Mouse (Mus musculus) midbrain, postnatal 0 days (tissue): ENCODE measurements around the gene Hectd3. TPM values are rescaled to one million over a fixed set of nuclear protein-coding genes. Genes with fewer than 3 reads are reported as not detected.

Experiments used
- ATAC-seq: fragments of 200-750 bp; cut with Nextera tagmentation; 2 replicates; pipeline ENCODE4 v1.8.0; 2017; ENCODE audit warnings: moderate number of reproducible peaks, mild to moderate bottlenecking, moderate TSS enrichment, moderate library complexity; ENCODE audit not compliant: low FRiP score
- DNase-seq: peaks from one replicate; pipeline ENCODE4 v3.0.0-alpha.2; 2015; ENCODE audit warnings: low spot score
- H3K27ac ChIP-seq: fragments of 300-500 bp; sonication (generic); 2 replicates; pipeline ENCODE4 v1.5.1; 2014; ENCODE audit warnings: low read depth, mild to moderate bottlenecking, low read length, mixed read lengths
- H3K27me3 ChIP-seq: fragments of 300-500 bp; sonication (generic); 2 replicates; pipeline ENCODE4 v1.6.1; 2014; ENCODE audit warnings: low read length, control low read depth, mixed read lengths; ENCODE audit not compliant: insufficient read depth
- H3K36me3 ChIP-seq: fragments of 300-500 bp; sonication (generic); 2 replicates; pipeline ENCODE4 v1.6.1; 2014; ENCODE audit warnings: low read length, control low read depth, mixed read lengths; ENCODE audit not compliant: insufficient read depth
- H3K4me1 ChIP-seq: fragments of 300-500 bp; sonication (generic); 2 replicates; pipeline ENCODE4 v1.6.1; 2014; ENCODE audit warnings: mild to moderate bottlenecking, control low read depth, antibody characterized with exemption, low read length, mixed read lengths; ENCODE audit not compliant: insufficient read depth
- H3K4me2 ChIP-seq: fragments of 300-500 bp; sonication (generic); 2 replicates; pipeline ENCODE4 v1.6.1; 2014; ENCODE audit warnings: low read depth, mild to moderate bottlenecking, low read length, mixed read lengths; ENCODE audit not compliant: poor library complexity, severe bottlenecking
- H3K4me3 ChIP-seq: fragments of 300-500 bp; sonication (generic); 2 replicates; pipeline ENCODE4 v1.5.1; 2014; ENCODE audit warnings: low read depth, mild to moderate bottlenecking, low read length, moderate library complexity
- H3K9ac ChIP-seq: fragments of 300-500 bp; sonication (generic); replicated peaks from 2 replicates; pipeline ENCODE4 v1.6.1; 2014; ENCODE audit warnings: mild to moderate bottlenecking, low read length, moderate library complexity, mixed read lengths; ENCODE audit not compliant: poor library complexity, severe bottlenecking
- H3K9me3 ChIP-seq: fragments of 300-500 bp; sonication (generic); 2 replicates; pipeline ENCODE4 v1.6.1; 2016; ENCODE audit warnings: low read length, control low read depth
- CTCF ChIP-seq: IDR thresholded peaks from 2 replicates; pipeline ENCODE4 v1.5.1; 2016; ENCODE audit warnings: antibody characterized with exemption, mild to moderate bottlenecking
- WGBS: fragments of 180-500 bp; shearing (Covaris S2); extraction: QIAGEN DNeasy Blood & Tissue Kit; methylation state at CpG from one replicate; pipeline ENCODE4 v1.1.7; 2014; 5-methylcytosine and 5-hydroxymethylcytosine counted together
- polyA plus RNA-seq: library from polyadenylated mRNA; unstranded; fragments of >200 nt; fragmentation: Nextera tagmentation; extraction: Ambion mirVana; gene quantifications from 2 replicates; pipeline ENCODE4 v1.2.1, GENCODE M21; 2015
- total RNA-seq: library from RNA; depleted of rRNA; stranded (reverse); fragments of >200 nt; gene quantifications from 2 replicates; pipeline ENCODE4 v1.2.3, GENCODE M21; 2014

Gene Hectd3
- total and polyA plus RNA-seq, 2 experiments from 2014 or later = 20.2 to 45.5 TPM

DNA sequence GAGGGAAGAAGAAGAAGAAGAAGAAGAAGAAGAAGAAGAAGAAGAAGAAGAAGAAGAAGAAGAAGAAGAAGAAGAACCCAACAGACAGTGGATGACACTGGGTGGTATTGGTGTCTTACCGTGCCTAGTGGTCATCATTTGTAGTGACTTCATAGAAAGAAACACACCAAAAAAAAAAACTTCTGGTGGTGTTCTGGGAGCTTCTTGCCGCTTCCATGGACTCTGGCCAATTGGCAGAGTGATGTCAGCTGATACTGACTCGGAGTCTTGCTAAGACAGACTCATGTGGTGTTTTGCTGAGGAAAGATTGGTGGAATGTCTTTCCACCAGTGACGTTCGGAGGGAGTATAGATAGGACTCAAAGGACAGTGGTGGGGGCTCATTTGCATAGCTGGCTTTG is 15.1 kb downstream of the Hectd3 start:
- Histone ChIP-seq H3K36me3 (no peaks in the 10 kb centered on the region), H3K9ac (no peak overlapping the region), H3K4me3 (no peak overlapping the region), H3K9me3 (no peaks in the 10 kb centered on the region), H3K27me3 (no peaks in the 10 kb centered on the region), H3K4me1 (no peaks in the 10 kb centered on the region), H3K4me2 (no peak overlapping the region), H3K27ac (no peak overlapping the region)
- WGBS = 84% methylated on average over 5 of the region's 5 CpGs
- no peak for ATAC-seq
- TF ChIP-seq CTCF = no peak
- no peak for DNase-seq

DNA sequence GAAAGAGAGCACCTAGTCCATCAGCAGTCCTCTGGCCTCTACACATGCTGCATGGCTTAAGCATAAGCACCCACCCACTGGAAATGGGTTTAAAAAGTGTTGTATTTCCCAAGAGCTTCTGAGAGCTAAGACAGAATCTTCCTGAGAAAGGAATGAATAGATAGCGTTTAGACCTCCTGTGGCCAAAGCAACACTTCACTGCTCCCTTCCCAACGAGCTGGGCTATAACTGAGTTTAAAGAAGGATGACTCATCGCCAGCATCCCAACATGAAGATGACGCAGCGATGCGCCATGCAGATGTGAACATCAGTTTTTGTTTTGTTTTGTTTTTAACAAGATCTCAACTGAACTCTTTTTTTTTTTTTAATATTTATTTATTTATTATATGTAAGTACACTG is 18.5 kb downstream of the Hectd3 start:
- H3K4me1 ChIP-seq = no peaks in the 10 kb centered on the region
- 82% methylated on average over 6 of the region's 6 CpGs for WGBS
- no peak for ATAC-seq
- H3K27me3 ChIP-seq = no peaks in the 10 kb centered on the region
- no peak for TF ChIP-seq CTCF
- no peaks in the 10 kb centered on the region for H3K9me3 ChIP-seq
- no peak overlapping the region for H3K4me2 ChIP-seq
- DNase-seq = no peak
- H3K4me3 ChIP-seq = no peak overlapping the region
- no peaks in the 10 kb centered on the region for H3K36me3 ChIP-seq
- H3K9ac ChIP-seq = no peak overlapping the region
- H3K27ac ChIP-seq = no peak overlapping the region

DNA sequence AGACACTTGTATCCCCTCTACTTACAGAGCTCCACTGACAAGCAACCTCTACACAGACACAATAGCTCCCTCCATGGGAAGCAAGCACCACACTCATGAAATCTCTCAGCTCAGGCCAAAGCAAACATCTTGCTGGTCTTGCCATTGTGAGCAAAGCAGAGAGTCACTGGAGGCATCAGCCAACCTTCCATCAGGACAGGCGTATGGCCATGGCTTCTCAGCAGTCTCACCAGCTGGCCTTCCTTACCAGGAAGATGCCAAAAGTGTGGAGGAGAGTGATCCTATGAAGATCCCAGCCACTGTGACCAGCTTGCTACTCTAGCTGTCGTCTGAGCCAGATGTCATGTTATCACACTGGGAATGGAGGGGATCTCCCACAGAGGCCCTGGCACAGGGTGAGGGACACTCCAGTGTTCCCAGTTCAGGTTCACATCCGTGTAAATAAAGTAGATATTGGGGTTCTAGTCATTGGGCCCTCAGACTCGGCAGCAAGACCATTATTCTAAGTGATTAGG is 19.8 kb downstream of the Hectd3 start:
- DNase-seq (no peak), ATAC-seq (no peak)
- Histone ChIP-seq H3K36me3 (no peaks in the 10 kb centered on the region), H3K4me1 (0 out of 2 replicates have a peak, but pooled peaks cover 2% of the 10 kb centered on the region), H3K4me2 (no peak overlapping the region), H3K9ac (no peak overlapping the region), H3K4me3 (no peak overlapping the region), H3K27ac (no peak overlapping the region), H3K9me3 (no peaks in the 10 kb centered on the region), H3K27me3 (no peaks in the 10 kb centered on the region)
- no peak for TF ChIP-seq CTCF
- 71% methylated on average over 4 of the region's 4 CpGs for WGBS

DNA sequence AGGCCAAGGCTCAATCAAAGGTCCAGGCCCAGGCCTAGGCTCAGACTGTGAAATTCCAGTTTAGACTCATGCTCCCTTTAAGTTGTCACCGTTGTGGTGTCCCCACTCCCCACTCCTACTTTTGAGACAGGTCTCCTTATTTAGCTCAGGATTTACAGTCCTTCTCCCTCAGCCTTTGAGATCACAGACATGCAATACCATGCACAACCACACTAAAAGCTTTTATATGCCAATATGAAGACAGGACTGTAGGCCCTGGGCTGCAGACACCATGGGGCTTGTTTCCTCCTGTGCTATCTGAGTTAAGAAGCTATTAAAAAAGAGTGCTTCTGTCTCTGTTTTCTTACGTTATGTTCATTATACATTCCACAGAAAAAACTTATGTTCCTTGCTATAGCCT is 22.6 kb downstream of the Hectd3 start:
- Histone ChIP-seq H3K36me3 (peaks cover 4% of the 10 kb centered on the region), H3K4me2 (no peak overlapping the region), H3K4me3 (no peak overlapping the region), H3K9ac (no peak overlapping the region), H3K27ac (no peak overlapping the region), H3K27me3 (no peaks in the 10 kb centered on the region), H3K4me1 (0 out of 2 replicates have a peak, but pooled peaks cover 7% of the 10 kb centered on the region), H3K9me3 (no peaks in the 10 kb centered on the region)
- ATAC-seq (no peak), DNase-seq (peak; percentile 14)
- peak; percentile 49 for TF ChIP-seq CTCF
- WGBS = 88% methylated on average over 2 of the region's 2 CpGs

DNA sequence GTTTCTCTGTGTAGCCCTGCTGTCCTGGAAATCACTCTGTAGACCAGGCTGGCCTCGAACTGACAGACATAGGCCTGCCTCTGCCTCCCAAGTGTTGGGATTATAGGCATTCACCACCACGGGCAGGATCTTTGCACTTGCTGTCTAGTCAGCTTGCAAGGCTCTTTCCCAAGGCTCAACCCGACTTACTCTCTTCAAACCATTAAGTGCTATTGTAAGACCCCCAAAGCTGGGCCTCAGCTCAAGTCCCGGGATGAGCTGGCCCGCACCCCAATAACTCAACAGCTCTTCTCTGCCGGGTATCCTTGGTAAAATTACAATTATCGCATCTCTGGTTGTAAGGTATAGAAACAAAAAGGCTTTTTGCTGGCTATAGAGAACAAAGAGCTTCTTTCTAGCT is 23.2 kb downstream of the Hectd3 start:
- TF ChIP-seq CTCF = no peak

DNA sequence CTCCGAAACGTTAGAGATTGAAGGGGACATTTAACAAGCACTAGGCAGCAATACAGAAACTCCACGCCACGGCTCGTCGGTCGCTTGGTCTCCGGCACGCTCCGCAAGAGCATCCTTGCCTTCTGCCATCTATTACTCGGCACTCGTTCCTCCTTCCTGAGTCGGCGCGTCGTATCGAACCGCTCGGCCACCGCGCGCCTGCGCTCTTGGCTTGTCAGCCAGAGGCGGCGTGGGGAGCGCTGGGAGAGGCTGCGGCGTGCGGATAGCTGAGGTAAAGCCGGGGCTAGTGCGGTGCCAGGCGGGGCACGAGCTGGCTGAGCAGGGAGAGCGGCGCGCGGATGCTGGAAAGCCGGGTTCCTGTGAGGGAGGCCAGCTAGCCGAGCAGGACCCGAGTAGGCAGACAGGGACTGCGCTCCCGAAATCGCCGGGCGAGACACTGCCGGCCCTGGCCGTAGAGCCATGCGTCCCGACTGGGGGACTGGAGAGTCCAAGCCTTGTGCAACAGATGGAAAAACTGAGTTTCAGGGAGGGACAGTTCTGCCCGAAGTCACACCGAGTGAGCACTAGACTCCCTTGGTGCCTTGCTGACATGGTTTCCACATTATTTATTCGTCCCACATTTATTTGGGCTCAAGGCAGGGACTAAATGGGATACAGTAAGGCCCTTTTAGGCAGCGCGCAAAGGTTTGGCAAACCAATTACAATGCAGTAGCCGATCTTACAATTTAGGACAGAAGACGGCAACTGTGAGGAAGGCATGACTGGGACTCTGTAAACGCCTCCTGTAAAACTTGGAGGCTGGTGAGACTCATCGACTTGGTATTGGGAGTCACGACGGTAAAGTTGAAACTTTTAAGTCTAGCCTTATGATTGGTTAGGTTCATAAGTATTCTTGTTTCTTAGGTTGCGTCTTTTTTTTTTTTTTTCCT is 24.4 kb downstream of the Hectd3 start, which contains the start of gene Eif2b3:
TSS of gene Eif2b3 (plus strand) at position 197 of the 929 bp plus-strand sequence.
- no peaks in the 10 kb centered on the region for H3K9me3 ChIP-seq
- H3K4me3 ChIP-seq = peak within 1 kb of the TSS; percentile 62
- H3K4me1 ChIP-seq = 0 out of 2 replicates have a peak, but pooled peaks cover 7% of the 10 kb centered on the region
- peak within 1 kb of the TSS; percentile 70 for H3K4me2 ChIP-seq
- peak; percentile 86 for ATAC-seq
- H3K27ac ChIP-seq = no peak within 1 kb of the TSS; the same call in 1 of the 2 replicates
- DNase-seq = peak; percentile 96
- H3K27me3 ChIP-seq = no peaks in the 10 kb centered on the region
- TF ChIP-seq CTCF = peak; percentile 43
- peak within 1 kb of the TSS; percentile 68 for H3K9ac ChIP-seq
- peaks cover 12% of the 10 kb centered on the region for H3K36me3 ChIP-seq
- WGBS = under 1% methylated on average over 61 of the region's 61 CpGs

More for the DNA sequence above, 23.2 kb downstream of the Hectd3 start:
- Histone ChIP-seq H3K9ac (no peak overlapping the region), H3K36me3 (peaks cover 7% of the 10 kb centered on the region), H3K4me2 (no peak overlapping the region), H3K4me3 (no peak overlapping the region), H3K4me1 (0 out of 2 replicates have a peak, but pooled peaks cover 7% of the 10 kb centered on the region), H3K27me3 (no peaks in the 10 kb centered on the region), H3K27ac (no peak overlapping the region), H3K9me3 (no peaks in the 10 kb centered on the region)
- 87% methylated on average over 7 of the region's 7 CpGs for WGBS
- ATAC-seq (no peak), DNase-seq (no peak)
